Mouse (Mus musculus): Measurements from ENCODE around the gene Cplx2.

Gene Cplx2

DNA sequence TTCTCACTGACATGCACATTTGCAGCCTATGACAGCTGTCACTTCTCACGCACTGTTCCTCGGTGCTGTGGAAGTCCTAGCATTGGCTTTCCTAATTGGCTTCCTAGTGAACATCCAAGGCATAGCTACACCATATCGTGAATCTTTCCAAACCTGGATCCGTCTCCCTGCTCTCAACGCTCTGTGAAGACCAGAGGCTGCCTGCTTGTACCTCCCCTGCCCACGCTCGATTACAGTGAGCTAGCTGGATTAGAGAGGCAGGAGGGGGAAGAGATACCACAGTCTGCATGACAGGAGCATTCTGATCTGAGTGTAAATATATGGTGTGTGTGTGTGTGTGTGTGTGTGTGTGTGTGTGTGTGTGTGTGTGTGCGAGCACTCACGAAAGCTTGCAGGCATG, 3.0 kb upstream of the Cplx2 start:
- no peak for DNase-seq (ENCODE audit: low read depth)

GRCm38 (mm10) chr13:54371387-54372330, 510 bp downstream of the Cplx2 start:
- peak; percentile 81 for DNase-seq (ENCODE audit: low read depth)

GRCm38 (mm10) chr13:54372665-54373064, 1.5 kb downstream of the Cplx2 start:
- peak; percentile 34 for DNase-seq (ENCODE audit: low read depth)

GRCm38 (mm10) chr13:54374106-54374706, 3.1 kb downstream of the Cplx2 start:
- DNase-seq (ENCODE audit: low read depth), result no peak

DNA sequence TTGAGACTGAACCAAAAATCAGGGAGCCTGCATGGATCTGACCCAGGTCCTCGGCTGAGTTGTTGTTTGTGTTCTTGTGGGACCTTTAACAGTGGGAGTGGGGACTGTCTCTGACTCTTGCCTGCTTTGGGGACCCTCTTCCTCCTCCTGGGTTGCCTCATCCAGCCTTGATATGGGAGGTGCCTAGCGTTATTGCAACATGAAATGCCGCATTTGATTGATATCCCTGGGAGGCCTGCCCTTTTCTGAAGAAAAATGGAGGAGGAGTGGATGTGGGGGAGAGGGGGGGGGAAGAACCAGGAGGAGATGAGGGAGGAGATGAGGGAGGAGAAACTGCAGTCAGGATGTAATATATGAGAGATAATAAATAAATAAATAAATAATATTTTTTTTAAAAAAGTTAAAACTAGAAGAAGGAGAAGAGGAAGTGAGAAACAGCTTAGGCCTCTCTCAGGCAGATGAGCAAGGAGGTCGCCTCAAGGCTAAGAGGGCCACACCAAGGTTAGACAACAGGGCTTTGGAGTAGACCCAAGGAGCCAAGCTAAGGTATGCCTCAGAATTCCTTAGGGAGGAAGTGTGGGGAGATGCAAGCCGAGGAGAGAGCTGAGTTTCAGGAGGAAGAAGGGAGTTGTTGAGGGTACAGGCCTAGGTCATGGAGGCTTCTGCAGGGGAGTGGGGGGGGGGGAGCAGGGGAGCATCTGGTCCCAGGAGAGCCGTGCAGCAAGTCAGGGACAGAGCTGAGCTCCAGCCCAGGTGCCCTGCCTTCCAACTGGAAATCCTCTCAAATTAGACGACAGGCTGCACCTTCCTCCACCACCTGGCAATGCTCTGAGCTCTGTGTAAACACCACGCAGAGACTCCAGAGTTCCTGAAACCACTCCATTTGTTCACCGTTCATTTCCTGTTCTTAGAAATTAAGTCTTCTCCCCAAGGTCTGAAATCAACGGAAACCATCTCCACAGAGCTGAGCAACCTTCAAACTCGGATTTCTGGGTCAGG, 4.6 kb downstream of the Cplx2 start:
- no peak for DNase-seq (ENCODE audit: low read depth)

GRCm38 (mm10) chr13:54376736-54377135, 5.6 kb downstream of the Cplx2 start:
- no peak for DNase-seq (ENCODE audit: low read depth)

DNA sequence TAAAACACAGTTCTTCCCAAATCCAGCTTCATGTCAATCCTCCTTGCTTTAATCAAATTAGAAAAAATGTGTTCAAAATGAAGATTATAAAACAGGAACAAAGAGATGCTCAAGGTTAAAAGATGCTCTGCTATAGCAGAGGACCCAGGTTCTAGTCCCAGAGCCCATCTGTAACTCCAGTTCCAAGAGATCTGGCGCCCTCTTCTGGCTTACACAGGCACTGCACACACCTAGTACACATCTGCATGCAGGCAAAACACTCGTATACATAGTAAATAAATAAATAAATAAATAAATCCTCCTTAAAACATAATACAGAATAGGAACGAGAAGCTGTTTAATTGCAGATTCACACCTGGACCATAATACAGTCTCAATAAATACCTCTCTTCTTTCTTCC, 6.9 kb downstream of the Cplx2 start:
- DNase-seq (ENCODE audit: low read depth), result no peak

DNA sequence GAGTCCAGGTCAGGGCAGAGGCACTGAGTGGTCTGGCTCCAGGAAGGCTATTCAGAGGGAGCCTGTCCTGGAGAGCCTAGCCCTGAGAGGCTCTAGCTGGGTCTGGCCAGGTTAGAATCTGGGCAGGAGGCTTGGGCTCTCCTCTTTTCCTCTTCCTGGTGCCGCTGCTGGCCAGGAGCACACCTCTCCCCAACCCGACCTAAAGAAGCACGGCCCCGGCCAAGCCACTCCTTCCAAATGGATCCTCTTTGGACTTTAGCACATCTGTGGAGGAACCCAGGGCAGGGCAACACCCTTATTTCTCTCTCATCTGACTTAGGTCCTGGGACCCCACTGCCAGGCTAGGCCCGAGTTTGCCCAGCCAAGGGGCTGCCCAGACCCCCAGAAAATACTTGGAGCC, 9.3 kb downstream of the Cplx2 start:
- no peak for DNase-seq (ENCODE audit: low read depth)

DNA sequence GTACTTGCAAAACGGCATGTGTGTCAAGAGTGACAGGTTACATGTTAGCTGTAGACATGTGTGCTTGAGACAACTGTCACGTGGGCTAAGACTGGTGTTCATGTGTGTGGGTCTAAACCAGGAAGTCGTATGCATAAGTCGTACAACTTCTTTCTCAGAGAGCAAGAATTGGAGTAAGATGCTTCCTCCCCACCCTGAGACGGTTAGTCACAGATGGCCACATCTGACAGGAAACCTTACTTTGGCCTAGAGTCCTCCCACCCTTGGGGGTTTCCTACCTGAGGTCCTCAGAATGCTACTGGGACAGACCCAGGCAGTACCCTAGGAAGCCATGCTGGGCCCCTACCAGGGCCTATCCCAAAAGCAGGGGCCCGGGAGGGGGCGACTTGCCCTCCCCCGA, 10.2 kb downstream of the Cplx2 start:
- no peak for DNase-seq (ENCODE audit: low read depth)

- no peak for DNase-seq (ENCODE audit: low read depth)
These were observed 12.4 kb downstream of the Cplx2 start for GRCm38 (mm10) chr13:54383531-54383930.

- no peak for DNase-seq (ENCODE audit: low read depth)
These were observed 13.4 kb downstream of the Cplx2 start for GRCm38 (mm10) chr13:54384518-54384917.

DNA sequence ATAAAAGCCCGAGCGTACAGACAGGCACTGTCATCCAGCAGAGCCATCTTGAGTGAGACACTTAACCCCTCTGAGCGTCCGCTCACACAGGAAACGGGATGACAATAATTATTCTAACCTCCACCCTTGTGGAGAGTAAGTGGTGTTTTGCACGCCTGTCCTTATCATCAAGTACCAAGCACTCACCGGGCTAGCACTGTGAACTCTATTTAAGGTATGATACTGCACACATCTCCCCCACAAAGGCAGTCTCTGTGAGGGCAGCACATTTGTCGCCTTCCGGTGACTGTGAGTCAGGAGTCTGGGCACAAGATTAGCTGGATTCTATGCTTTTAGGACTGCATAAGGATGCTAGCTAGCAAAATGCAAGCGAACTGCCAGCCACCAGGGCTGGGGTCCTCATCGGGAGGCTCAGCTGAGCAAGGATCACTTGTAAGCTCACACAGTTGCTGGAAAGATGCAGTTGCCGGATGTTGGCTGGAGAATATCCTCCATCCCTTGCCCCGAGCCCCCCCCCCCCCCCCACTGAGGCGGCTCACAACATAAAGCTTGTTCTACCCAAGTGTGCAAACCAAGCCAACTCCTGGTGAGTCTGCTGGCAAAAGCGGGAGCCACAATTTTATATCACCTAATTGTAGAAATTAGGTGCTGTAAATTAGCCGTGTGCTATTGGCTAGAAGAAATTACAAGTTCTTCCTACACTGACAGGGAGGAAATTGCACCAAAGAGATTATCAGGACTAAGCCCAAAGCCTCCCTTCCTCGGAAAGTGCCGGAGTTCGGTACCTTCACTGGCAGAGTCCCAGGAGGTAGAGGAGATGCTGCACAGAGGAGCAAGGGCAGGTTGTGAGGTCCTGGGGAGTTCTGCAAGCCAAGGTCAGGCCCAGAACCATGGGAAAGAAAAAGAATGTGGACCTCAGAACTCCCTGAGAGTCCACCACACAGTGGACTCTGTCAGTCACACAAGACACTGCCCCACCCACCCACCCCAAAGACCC, 14.2 kb downstream of the Cplx2 start:
- no peak for DNase-seq (ENCODE audit: low read depth)

DNA sequence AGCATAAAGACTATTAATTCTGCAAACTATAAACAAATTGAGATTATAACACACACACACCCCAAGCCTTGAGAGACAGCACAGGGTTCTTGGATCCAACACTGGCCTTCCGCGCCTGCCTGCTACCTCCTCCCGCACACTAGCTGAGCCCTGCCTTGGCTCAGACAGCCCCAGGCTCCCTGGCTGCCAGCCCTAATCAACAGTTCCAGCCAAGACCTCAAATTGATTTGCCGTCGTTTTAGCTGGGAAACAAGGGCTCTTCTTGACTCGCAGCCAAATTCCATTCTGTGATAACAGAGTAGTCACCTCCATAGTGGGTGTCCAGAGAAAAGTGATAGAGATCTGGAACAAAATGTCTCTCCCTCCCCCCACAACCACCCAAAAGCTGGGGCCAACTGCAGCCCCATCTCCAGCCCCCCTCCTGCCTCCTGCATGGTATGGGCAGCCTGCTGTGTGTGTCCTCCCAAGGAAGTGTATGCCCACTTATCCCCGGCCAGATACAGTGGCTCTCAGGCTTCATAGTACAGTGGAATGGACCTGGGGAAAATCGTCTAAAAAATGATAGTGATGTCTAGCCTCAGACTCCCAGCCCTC, 18.9 kb downstream of the Cplx2 start:
- DNase-seq (ENCODE audit: low read depth), result no peak

DNA sequence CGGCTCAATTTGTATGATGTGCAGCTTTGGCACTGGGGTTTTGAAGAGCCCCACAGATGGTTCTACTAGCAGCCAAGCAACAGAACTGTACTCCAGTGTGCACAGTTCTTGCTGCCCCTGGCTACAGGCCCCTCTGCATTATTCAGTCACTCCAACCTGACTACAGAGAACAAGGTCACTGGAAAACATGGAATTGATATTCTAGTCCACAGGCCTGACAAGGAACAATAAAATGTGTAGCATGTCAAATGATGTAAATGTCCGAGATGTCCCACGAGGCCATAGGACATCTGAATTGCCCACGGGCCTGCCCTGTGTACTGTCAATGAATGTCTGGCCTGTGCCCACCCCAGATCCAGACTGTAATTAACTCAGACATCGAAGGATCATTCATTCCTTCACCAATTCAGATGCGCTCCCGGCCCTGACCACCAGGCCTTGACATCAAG, 19.4 kb downstream of the Cplx2 start:
- DNase-seq (ENCODE audit: low read depth), result no peak

GRCm38 (mm10) chr13:54391313-54391712, 20.2 kb downstream of the Cplx2 start:
- no peak for DNase-seq (ENCODE audit: low read depth)

DNA sequence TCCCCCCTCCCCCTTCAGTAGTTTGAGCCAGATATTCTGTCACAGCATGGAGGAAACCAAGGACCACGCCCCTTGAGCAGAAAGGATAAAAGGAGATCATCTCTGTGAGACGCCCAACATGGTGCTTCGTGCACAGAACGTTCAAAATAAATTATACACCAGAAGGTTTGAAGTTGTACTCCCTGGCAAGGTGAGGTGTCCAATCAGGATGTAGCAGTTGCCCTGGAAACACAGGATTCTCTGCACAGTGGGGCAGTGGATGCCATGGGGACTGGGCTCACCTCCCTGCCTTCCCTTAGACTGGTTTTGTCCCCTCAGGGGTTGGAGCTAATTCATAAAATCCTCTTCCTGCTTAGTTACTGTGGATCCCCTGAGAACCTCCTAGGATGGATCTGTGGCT, 25.9 kb downstream of the Cplx2 start:
- no peak for DNase-seq (ENCODE audit: low read depth)

DNA sequence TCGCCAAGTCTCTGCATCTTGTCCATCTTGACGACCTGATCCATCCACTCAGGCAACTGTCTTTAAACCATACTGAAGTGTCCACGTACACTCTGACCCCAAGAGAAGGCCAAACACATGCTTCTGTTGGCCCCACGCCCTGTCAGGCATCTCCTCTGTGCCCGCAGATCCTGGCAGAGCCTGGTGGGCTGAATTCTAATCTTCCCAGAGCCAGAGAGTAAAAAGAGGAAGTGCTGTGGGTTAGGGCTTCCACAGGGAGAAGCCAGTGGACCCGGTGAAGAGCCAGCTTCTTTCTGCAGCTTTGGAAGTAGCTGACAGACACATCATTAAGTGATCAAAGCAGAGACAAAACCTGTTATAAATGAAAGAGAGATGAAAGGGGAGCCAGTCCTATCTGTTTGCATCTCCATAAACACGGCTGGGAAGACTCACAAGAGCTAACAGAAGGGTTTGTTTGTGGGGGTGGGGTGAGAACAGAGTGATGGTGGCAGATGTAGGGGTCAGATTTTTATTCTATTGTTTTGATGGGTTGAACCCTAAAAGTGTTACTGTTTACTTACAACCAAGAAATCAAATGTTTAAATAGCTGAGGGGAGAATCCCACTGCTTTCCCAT, 29.5 kb downstream of the Cplx2 start:
- DNase-seq (ENCODE audit: low read depth), result no peak

- no peak for DNase-seq (ENCODE audit: low read depth)
These were observed 30.0 kb downstream of the Cplx2 start for GRCm38 (mm10) chr13:54401180-54401569.

DNA sequence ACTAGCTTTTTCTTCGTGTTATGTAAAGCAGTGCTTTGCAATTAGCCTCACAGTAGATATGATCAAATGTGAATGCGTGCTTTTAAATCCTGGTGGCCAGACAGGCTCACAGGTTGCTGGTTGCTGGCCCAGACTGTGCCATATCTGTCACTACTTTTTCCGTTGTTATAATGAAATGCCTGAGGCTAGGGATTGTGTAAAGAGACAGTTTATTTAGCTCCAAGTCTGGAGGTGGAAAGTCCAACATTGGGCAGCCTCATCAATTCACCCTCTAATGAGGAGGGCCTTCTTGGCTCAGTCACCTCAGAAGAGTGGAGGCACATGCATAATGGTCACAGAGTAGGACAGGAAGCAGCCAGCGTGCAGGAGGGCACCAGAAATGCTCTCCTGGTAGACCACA, 31.2 kb downstream of the Cplx2 start:
- DNase-seq (ENCODE audit: low read depth), result no peak

Data from c-Kit-positive CD71-negative TER-119-negative erythroid progenitor cells, embryonic 14.5 days (primary cell).